Mouse (Mus musculus): ENCODE measurements around the gene Sox13.

GRCm38 (mm10) chr1:133367606-133368488, 56.3 kb downstream of the Sox13 start:
- no peak for TF ChIP-seq POLR2A (IDR thresholded peaks at IDR 0.05; ENCODE audit: borderline replicate concordance, insufficient read depth, low read length)
- no peak for TF ChIP-seq CTCF (IDR thresholded peaks at IDR 0.05; ENCODE audit: borderline replicate concordance, insufficient read depth, low read depth, low read length)

All from cerebellum, adult 2 months (tissue).